Mouse (Mus musculus) hindbrain, postnatal 0 days (tissue): ENCODE measurements at regions not wholly inside any gene's neighbourhood (a gene's known extent, or its start where the extent isn't known, plus 50 kb on each side); places are given as distances from the start of the nearest gene placed in this dataset.

ENCODE experiments used
- ATAC-seq: fragments of 200-750 bp; cut with Nextera tagmentation; 2 replicates; pipeline ENCODE4 v1.8.0; 2017; ENCODE audit warnings: mild to moderate bottlenecking, moderate TSS enrichment, moderate library complexity
- DNase-seq: peaks from one replicate; pipeline ENCODE4 v3.0.0-alpha.2; 2015; ENCODE audit warnings: low spot score
- H3K27ac ChIP-seq: fragments of 300-500 bp; sonication (generic); 2 replicates; pipeline ENCODE4 v1.5.1; 2014; ENCODE audit warnings: mild to moderate bottlenecking
- H3K27me3 ChIP-seq: fragments of 300-500 bp; sonication (generic); 2 replicates; pipeline ENCODE4 v1.6.1; 2014; ENCODE audit warnings: low read length, mixed read lengths; ENCODE audit not compliant: insufficient read depth
- H3K36me3 ChIP-seq: fragments of 300-500 bp; sonication (generic); 2 replicates; pipeline ENCODE4 v1.6.1; 2014; ENCODE audit warnings: low read length, mixed read lengths; ENCODE audit not compliant: insufficient read depth
- H3K4me1 ChIP-seq: fragments of 300-500 bp; sonication (generic); 2 replicates; pipeline ENCODE4 v1.6.1; 2014; ENCODE audit warnings: antibody characterized with exemption, low read length, mixed read lengths; ENCODE audit not compliant: insufficient read depth
- H3K4me2 ChIP-seq: fragments of 300-500 bp; sonication (generic); 2 replicates; pipeline ENCODE4 v1.6.1; 2014; ENCODE audit warnings: low read depth, mild to moderate bottlenecking, low read length, moderate library complexity, mixed read lengths
- H3K4me3 ChIP-seq: fragments of 300-500 bp; sonication (generic); 2 replicates; pipeline ENCODE4 v1.5.1; 2014; ENCODE audit warnings: low read length
- H3K9ac ChIP-seq: fragments of 300-500 bp; sonication (generic); replicated peaks from 2 replicates; pipeline ENCODE4 v1.6.1; 2014; ENCODE audit warnings: mild to moderate bottlenecking, low read length, moderate library complexity, mixed read lengths
- H3K9me3 ChIP-seq: fragments of 300-500 bp; sonication (generic); 2 replicates; pipeline ENCODE4 v1.6.1; 2016; ENCODE audit warnings: low read length, mixed read lengths
- CTCF ChIP-seq: IDR thresholded peaks from 2 replicates; pipeline ENCODE4 v1.5.1; 2016; ENCODE audit warnings: antibody characterized with exemption, control low read depth, low read depth
- WGBS: fragments of 180-500 bp; shearing (Covaris S2); extraction: QIAGEN DNeasy Blood & Tissue Kit; methylation state at CpG from one replicate; pipeline ENCODE4 v1.1.7; 2014; 5-methylcytosine and 5-hydroxymethylcytosine counted together

GRCm38 (mm10) chr19:36681056-36681455 is 55.4 kb downstream of the Ppp1r3c start:
- 59% methylated on average over 4 of the region's 4 CpGs for WGBS
- TF ChIP-seq CTCF: no peak
- no peaks in the 10 kb centered on the region for H3K36me3 ChIP-seq
- no peak overlapping the region for H3K27ac ChIP-seq
- H3K4me3 ChIP-seq: no peak overlapping the region
- peaks cover 14% of the 10 kb centered on the region for H3K4me1 ChIP-seq
- no peak for ATAC-seq
- DNase-seq: no peak
- no peak overlapping the region for H3K9ac ChIP-seq
- no peaks in the 10 kb centered on the region for H3K9me3 ChIP-seq
- no peak overlapping the region for H3K4me2 ChIP-seq
- no peaks in the 10 kb centered on the region for H3K27me3 ChIP-seq

- Histone ChIP-seq H3K36me3 (no peaks in the 10 kb centered on the region), H3K27ac (no peak overlapping the region), H3K27me3 (no peaks in the 10 kb centered on the region), H3K9me3 (no peaks in the 10 kb centered on the region), H3K4me2 (no peak overlapping the region), H3K4me1 (peaks cover 14% of the 10 kb centered on the region), H3K9ac (no peak overlapping the region), H3K4me3 (no peak overlapping the region)
- WGBS: 64% methylated on average over 2 of the region's 2 CpGs
- TF ChIP-seq CTCF: no peak
- ATAC-seq: no peak
- no peak for DNase-seq
Observed at GRCm38 (mm10) chr19:36680322-36680721, 56.1 kb downstream of the Ppp1r3c start.

- no peak overlapping the region for H3K4me3 ChIP-seq
- 0 out of 2 replicates have a peak overlapping the region, but pooled peaks have one; percentile 13 for H3K9ac ChIP-seq
- ATAC-seq (no peak), DNase-seq (peak; percentile 54)
- H3K27ac ChIP-seq: peak overlapping the region; percentile 74
- no peak for TF ChIP-seq CTCF
- no peaks in the 10 kb centered on the region for H3K36me3 ChIP-seq
- H3K4me2 ChIP-seq: no peak overlapping the region
- 7% methylated on average over 4 of the region's 4 CpGs for WGBS
- peaks cover 14% of the 10 kb centered on the region for H3K4me1 ChIP-seq
- no peaks in the 10 kb centered on the region for H3K27me3 ChIP-seq
- no peaks in the 10 kb centered on the region for H3K9me3 ChIP-seq
Observed at GRCm38 (mm10) chr19:36679028-36679820, 57.2 kb downstream of the Ppp1r3c start.

- 51% methylated on average over 7 of the region's 7 CpGs for WGBS
- Histone ChIP-seq H3K27ac (peak overlapping the region; percentile 74), H3K36me3 (no peaks in the 10 kb centered on the region), H3K4me1 (peaks cover 14% of the 10 kb centered on the region), H3K9me3 (no peaks in the 10 kb centered on the region), H3K4me3 (no peak overlapping the region), H3K27me3 (no peaks in the 10 kb centered on the region), H3K4me2 (no peak overlapping the region), H3K9ac (no peak overlapping the region)
- DNase-seq (no peak), ATAC-seq (no peak)
- TF ChIP-seq CTCF: no peak
Observed at GRCm38 (mm10) chr19:36678382-36679027, 57.9 kb downstream of the Ppp1r3c start.

- H3K27ac ChIP-seq: peak overlapping the region; percentile 74
- H3K27me3 ChIP-seq: no peaks in the 10 kb centered on the region
- H3K4me1 ChIP-seq: peaks cover 14% of the 10 kb centered on the region
- DNase-seq (peak; percentile 72), ATAC-seq (peak; percentile 83)
- H3K4me3 ChIP-seq: no peak overlapping the region
- H3K9me3 ChIP-seq: no peaks in the 10 kb centered on the region
- H3K9ac ChIP-seq: no peak overlapping the region
- no peak for TF ChIP-seq CTCF
- 52% methylated on average over 18 of the region's 18 CpGs for WGBS
- H3K4me2 ChIP-seq: 0 out of 2 replicates have a peak overlapping the region, but pooled peaks have one; percentile 13
- no peaks in the 10 kb centered on the region for H3K36me3 ChIP-seq
Observed at GRCm38 (mm10) chr19:36677101-36678081, 59.1 kb downstream of the Ppp1r3c start.

GRCm38 (mm10) chr19:36674946-36675345 is 61.5 kb downstream of the Ppp1r3c start:
- H3K9ac ChIP-seq: no peak overlapping the region
- H3K27ac ChIP-seq: no peak overlapping the region
- H3K4me3 ChIP-seq: no peak overlapping the region
- no peak for TF ChIP-seq CTCF
- no peaks in the 10 kb centered on the region for H3K36me3 ChIP-seq
- peaks cover 14% of the 10 kb centered on the region for H3K4me1 ChIP-seq
- ATAC-seq: no peak
- H3K9me3 ChIP-seq: no peaks in the 10 kb centered on the region
- DNase-seq: no peak
- 80% methylated on average over 4 of the region's 4 CpGs for WGBS
- no peak overlapping the region for H3K4me2 ChIP-seq
- H3K27me3 ChIP-seq: no peaks in the 10 kb centered on the region
